Mouse (Mus musculus) MEL (cell line): Measurements from ENCODE around the gene Plxnc1. TPM values are rescaled to one million over a fixed set of nuclear protein-coding genes. Genes with fewer than 3 reads are reported as not detected.

Experiments
- DNase-seq: peaks from one replicate; pipeline ENCODE4 v3.0.0; 2011; ENCODE audit warnings: low read depth, low spot score
- H3K27ac ChIP-seq: 2 replicates; pipeline ENCODE4 v1.5.1; 2012; ENCODE audit warnings: low read depth, mild to moderate bottlenecking, control low read depth, low read length, moderate library complexity; ENCODE audit not compliant: control insufficient read depth
- H3K27me3 ChIP-seq, 2 experiments: fragments of 150-350 bp in 1 of 2; sonication (generic) in 1 of 2; 2 replicates each; pipeline ENCODE4 v1.6.1; 2012; ENCODE audit warnings: low read length in 2 of 2, mild to moderate bottlenecking in 2 of 2, improper control_type of control experiment in 1 of 2, moderate library complexity in 1 of 2; ENCODE audit not compliant: insufficient read depth in 2 of 2, control insufficient read depth in 1 of 2
- H3K36me3 ChIP-seq, 2 experiments: 2 replicates each; pipeline ENCODE4 v1.6.1; 2012 to 2014; ENCODE audit warnings: low read length in 2 of 2, improper control_type of control experiment in 1 of 2, inconsistent platforms in 1 of 2, mild to moderate bottlenecking in 1 of 2; ENCODE audit not compliant: insufficient read depth in 2 of 2, control insufficient read depth in 1 of 2
- H3K4me1 ChIP-seq, 2 experiments: fragments of 150-350 bp in 1 of 2; sonication (generic) in 1 of 2; 2 replicates each; pipeline ENCODE4 v1.6.1; 2012; ENCODE audit warnings: low read length in 2 of 2, improper control_type of control experiment in 1 of 2, mild to moderate bottlenecking in 1 of 2; ENCODE audit not compliant: insufficient read depth in 2 of 2, control insufficient read depth in 1 of 2
- H3K4me3 ChIP-seq, 2 experiments: fragments of 150-350 bp in 1 of 2; sonication (generic) in 1 of 2; 2 replicates each; pipeline ENCODE4 v1.5.1; 2012; ENCODE audit warnings: low read depth in 2 of 2, low read length in 2 of 2, mild to moderate bottlenecking in 2 of 2, moderate library complexity in 2 of 2, control low read depth in 1 of 2, improper control_type of control experiment in 1 of 2; ENCODE audit not compliant: control insufficient read depth in 1 of 2, insufficient read depth in 1 of 2
- H3K79me2 ChIP-seq: 2 replicates; pipeline ENCODE4 v1.6.1; 2012; ENCODE audit warnings: mild to moderate bottlenecking, low read length, moderate library complexity; ENCODE audit not compliant: control insufficient read depth, poor library complexity, insufficient read depth
- H3K9ac ChIP-seq: 2 replicates; pipeline ENCODE4 v1.6.1; 2012; ENCODE audit warnings: low read depth, mild to moderate bottlenecking, control low read depth, low read length, moderate library complexity; ENCODE audit not compliant: control insufficient read depth, poor library complexity, severe bottlenecking
- H3K9me3 ChIP-seq: fragments of 150-350 bp; sonication (generic); replicated peaks from 2 replicates; pipeline ENCODE4 v1.6.1; 2012; ENCODE audit warnings: mild to moderate bottlenecking, low read length, improper control_type of control experiment, moderate library complexity; ENCODE audit not compliant: insufficient read depth
- BHLHE40 ChIP-seq: IDR thresholded peaks from 2 replicates; pipeline ENCODE4 v1.6.1; 2012; ENCODE audit warnings: low read depth, mild to moderate bottlenecking, inconsistent platforms, low read length, improper control_type of control experiment, borderline replicate concordance
- E2F4 ChIP-seq: IDR thresholded peaks from 2 replicates; pipeline ENCODE4 v1.6.1; 2011; ENCODE audit warnings: low read depth, low read length, improper control_type of control experiment, borderline replicate concordance
- ELF1 ChIP-seq: IDR thresholded peaks from 2 replicates; pipeline ENCODE4 v1.6.1; 2014; ENCODE audit warnings: low read depth, mild to moderate bottlenecking, inconsistent platforms, low read length, improper control_type of control experiment, moderate library complexity
- EP300 ChIP-seq, 2 experiments: IDR thresholded peaks; 2 replicates each; pipeline ENCODE4 v1.6.1; 2011; ENCODE audit warnings: improper control_type of control experiment in 2 of 2, low read length in 2 of 2, low read depth in 1 of 2, mild to moderate bottlenecking in 1 of 2
- ETS1 ChIP-seq: IDR thresholded peaks from 2 replicates; pipeline ENCODE4 v1.6.1; 2012; ENCODE audit warnings: low read depth, mild to moderate bottlenecking, inconsistent platforms, low read length, improper control_type of control experiment, moderate library complexity
- GABPA ChIP-seq: IDR thresholded peaks from 2 replicates; pipeline ENCODE4 v1.6.1; 2012; ENCODE audit warnings: low read depth, mild to moderate bottlenecking, inconsistent platforms, low read length, improper control_type of control experiment, moderate library complexity
- GATA1 ChIP-seq: IDR thresholded peaks from 2 replicates; pipeline ENCODE4 v1.6.1; 2011; ENCODE audit warnings: low read depth, low read length, improper control_type of control experiment
- HCFC1 ChIP-seq: IDR thresholded peaks from 2 replicates; pipeline ENCODE4 v1.6.1; 2012; ENCODE audit warnings: low read depth, mild to moderate bottlenecking, inconsistent platforms, low read length, improper control_type of control experiment, moderate library complexity
- MXI1 ChIP-seq: IDR thresholded peaks from 2 replicates; pipeline ENCODE4 v1.6.1; 2011; ENCODE audit warnings: mild to moderate bottlenecking, low read depth, low read length, improper control_type of control experiment
- SIN3A ChIP-seq: IDR thresholded peaks from 2 replicates; pipeline ENCODE4 v1.6.1; 2012; ENCODE audit warnings: low read length, improper control_type of control experiment, inconsistent platforms
- TAL1 ChIP-seq: IDR thresholded peaks from 2 replicates; pipeline ENCODE4 v1.6.1; 2012; ENCODE audit warnings: mild to moderate bottlenecking, inconsistent platforms, low read length, moderate library complexity, mixed read lengths
- TBP ChIP-seq: IDR thresholded peaks from 2 replicates; pipeline ENCODE4 v1.8.0; 2011; ENCODE audit warnings: low read depth, low read length, improper control_type of control experiment
- TCF12 ChIP-seq: IDR thresholded peaks from 2 replicates; pipeline ENCODE4 v1.6.1; 2014; ENCODE audit warnings: low read depth, mild to moderate bottlenecking, inconsistent platforms, low read length, improper control_type of control experiment, moderate library complexity
- USF1 ChIP-seq: IDR thresholded peaks from 2 replicates; pipeline ENCODE4 v1.6.1; 2014; ENCODE audit warnings: low read depth, mild to moderate bottlenecking, inconsistent platforms, low read length, improper control_type of control experiment, moderate library complexity
- ZC3H11A ChIP-seq: IDR thresholded peaks from 2 replicates; pipeline ENCODE4 v1.6.1; 2012; ENCODE audit warnings: low read depth, mild to moderate bottlenecking, inconsistent platforms, low read length, improper control_type of control experiment
- ZMIZ1 ChIP-seq: IDR thresholded peaks from 2 replicates; pipeline ENCODE4 v1.6.1; 2012; ENCODE audit warnings: low read depth, mild to moderate bottlenecking, inconsistent platforms, low read length, improper control_type of control experiment, moderate library complexity
- polyA plus RNA-seq, 2 experiments: library from polyadenylated mRNA; stranded (reverse) in 1 of 2; unstranded in 1 of 2; fragments of >175 nt in 1 of 2; fragments of >200 nt in 1 of 2; gene quantifications; 2 replicates each; pipeline versions ENCODE4 v1.2.1 to v1.2.4; 2012; ENCODE audit warnings: low replicate concordance in 2 of 2, low read depth in 1 of 2; ENCODE audit not compliant: insufficient read length in 2 of 2, insufficient read depth in 1 of 2, missing spikeins in 1 of 2
- total RNA-seq: library from RNA; depleted of rRNA; stranded (reverse); fragments of 300-350 nt; gene quantifications from 2 replicates; pipeline ENCODE4 v1.2.3, GENCODE M21; 2012

Plxnc1 gene
- total and polyA plus RNA-seq, 3 experiments: 15.1 to 30.1 TPM; not detected in 1

DNA sequence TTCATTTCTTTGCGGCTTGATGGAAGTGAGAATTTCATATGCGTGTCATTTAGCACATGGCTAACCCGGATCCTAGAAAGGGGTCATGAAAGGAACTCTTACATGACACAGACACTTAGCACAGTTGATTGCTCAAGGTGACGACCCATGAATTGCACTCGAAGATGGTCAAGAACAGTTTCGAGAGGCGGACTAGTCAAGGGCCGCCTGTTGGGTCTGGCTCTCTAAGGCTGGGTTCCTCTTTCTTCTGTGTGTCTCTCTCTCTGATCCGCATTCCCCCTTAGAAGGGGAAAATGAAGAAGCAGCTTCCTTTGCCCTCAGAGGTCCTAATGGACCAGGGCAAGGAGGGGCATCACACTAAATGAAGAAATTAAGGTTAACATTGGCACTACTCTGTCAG, 94.7 kb downstream of the Plxnc1 start:
- H3K27ac ChIP-seq: no peak overlapping the region
- H3K4me3 ChIP-seq: no peak overlapping the region
- no peaks in the 10 kb centered on the region for H3K9me3 ChIP-seq
- H3K4me1 ChIP-seq: peaks cover 0 to 2% of the 10 kb centered on the region in 2 experiments; a peak in 1 of 4 replicates
- no peak for TF ChIP-seq EP300 (IDR thresholded peaks at IDR 0.05; ENCODE audit: low read depth in 1 of 2, low read length in 2 of 2)
- no peak for TF ChIP-seq ETS1
- TF ChIP-seq GATA1: no peak
- no peak for TF ChIP-seq TCF12
- no peak for TF ChIP-seq MXI1
- TF ChIP-seq GABPA: no peak
- TF ChIP-seq BHLHE40: no peak
- TF ChIP-seq SIN3A: no peak
- no peak for TF ChIP-seq TAL1
- no peaks in the 10 kb centered on the region for H3K27me3 ChIP-seq
- DNase-seq: no peak
- H3K36me3 ChIP-seq: peaks cover 0 to 20% of the 10 kb centered on the region in 2 experiments; a peak in 3 of 4 replicates
- H3K79me2 ChIP-seq: no peaks in the 10 kb centered on the region
- H3K9ac ChIP-seq: no peak overlapping the region

GRCm38 (mm10) chr10:94849360-94849759, 95.3 kb downstream of the Plxnc1 start:
- no peaks in the 10 kb centered on the region for H3K27me3 ChIP-seq
- no peak overlapping the region for H3K27ac ChIP-seq
- H3K9ac ChIP-seq: no peak overlapping the region
- no peaks in the 10 kb centered on the region for H3K9me3 ChIP-seq
- no peaks in the 10 kb centered on the region for H3K4me1 ChIP-seq
- no peak for TF ChIP-seq USF1
- no peak for TF ChIP-seq ZC3H11A
- no peak for TF ChIP-seq HCFC1
- no peak for TF ChIP-seq ZMIZ1
- no peak for TF ChIP-seq ETS1
- no peak for TF ChIP-seq E2F4
- no peak for TF ChIP-seq TBP
- no peak for TF ChIP-seq ELF1
- H3K79me2 ChIP-seq: no peaks in the 10 kb centered on the region
- H3K36me3 ChIP-seq: peaks cover 0 to 16% of the 10 kb centered on the region in 2 experiments; a peak in 3 of 4 replicates
- H3K4me3 ChIP-seq: no peak overlapping the region
- no peak for DNase-seq
